Mouse (Mus musculus) embryo, embryonic 10 days (tissue): ENCODE data around the gene Ykt6.

Experiments
- DNase-seq: peaks from one replicate; pipeline ENCODE4 v3.0.0-alpha.2; 2015; ENCODE audit warnings: low spot score

Gene Ykt6

GRCm38 (mm10) chr11:5949586-5950352, 5.7 kb upstream of the Ykt6 start, which contains the start of gene Gck:
Gck (minus strand) TSS chr11:5950081.
- DNase-seq, result peak; percentile 47

DNA sequence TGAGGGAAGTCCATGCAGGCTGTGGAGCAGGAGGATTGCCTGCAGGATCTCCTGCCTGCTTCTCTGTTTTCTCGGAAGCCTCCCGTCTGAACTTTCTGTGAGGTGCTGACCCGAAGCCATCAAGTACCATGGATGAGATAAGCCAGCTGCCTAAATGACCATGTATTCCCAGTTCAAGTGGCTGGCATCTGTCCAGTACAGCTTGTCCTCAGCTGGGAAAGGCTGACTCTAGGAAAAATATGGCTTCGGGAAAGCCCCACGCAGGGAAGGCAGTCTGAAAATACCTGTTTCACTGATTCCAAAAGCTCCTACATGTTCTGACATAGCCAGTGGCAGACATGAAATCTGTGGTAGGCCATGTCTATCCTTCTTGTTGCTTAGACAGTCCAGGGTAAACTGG, 3.0 kb upstream of the Ykt6 start:
- DNase-seq, result no peak

DNA sequence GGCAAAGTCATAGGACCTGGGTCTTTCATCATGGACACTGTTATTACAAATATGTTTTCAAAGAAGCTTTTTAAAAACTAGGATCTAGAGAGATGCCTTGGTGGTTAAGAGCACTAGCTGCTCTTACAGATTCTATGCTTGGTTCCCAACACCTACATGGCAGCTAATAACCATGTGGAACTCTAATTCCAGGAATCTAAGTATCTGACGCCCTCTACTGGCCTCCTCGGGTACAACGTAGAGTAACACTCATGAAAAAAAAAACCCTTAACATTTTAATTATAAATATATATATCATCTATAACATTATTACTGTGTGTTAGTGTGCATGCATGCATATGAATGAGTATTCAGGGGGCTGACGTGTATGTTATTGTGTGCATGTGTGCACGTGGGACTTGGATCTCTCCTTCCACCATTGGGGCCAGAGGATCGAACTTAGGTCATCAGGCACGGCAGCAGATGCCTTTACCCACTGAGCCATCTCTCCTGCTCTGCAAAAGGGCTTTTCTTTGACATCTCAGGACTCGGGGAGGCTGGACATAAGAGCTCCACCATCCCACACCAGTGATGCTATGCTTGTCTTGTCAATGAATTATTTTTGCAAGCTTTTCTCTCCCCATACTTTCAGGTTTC, 2.2 kb upstream of the Ykt6 start:
- DNase-seq, result peak; percentile 74

DNA sequence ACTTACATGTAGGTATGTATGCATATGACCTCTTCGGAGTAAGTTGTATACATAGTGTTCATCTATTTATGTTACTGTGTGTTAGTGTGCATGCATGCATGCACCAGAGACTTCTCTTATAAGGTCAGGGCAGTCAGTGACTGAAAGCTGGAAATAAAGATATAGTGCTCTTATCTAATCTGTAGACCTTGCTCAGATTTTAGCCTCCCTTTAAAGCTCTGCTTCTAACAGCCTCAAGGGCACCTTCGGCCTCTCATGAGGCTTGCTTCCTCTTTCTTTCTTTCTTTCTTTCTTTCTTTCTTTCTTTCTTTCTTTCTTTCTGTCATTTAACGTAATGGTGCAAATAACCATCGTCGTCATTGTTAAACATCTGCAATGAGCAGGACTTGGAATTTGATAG, 1.1 kb upstream of the Ykt6 start:
- DNase-seq, result no peak

DNA sequence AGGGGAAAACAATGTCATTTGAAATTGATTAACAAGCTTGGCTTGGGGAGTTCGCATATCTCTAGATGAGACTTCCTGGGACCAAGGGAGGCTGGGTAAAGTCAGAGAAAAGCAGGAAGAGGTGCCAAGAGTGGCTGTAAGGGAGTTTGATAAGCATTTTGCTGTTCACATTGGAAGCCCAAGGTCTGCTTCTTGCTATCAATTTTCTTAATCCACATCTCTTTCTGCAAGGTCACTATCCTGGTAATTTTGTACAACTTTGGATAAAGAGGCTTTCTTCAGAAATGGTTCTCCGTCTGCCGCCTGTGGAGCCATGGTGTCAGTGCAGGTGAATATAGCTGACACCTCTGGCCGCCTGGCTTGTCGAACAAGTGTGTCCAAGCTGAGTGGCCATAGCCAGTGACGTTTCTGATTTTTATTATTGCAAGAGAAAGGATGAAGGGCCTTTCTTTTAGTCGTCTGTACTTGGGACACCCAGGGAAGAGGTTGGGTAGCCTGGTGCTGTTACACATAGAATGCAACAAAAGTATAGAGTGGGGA, 458 bp upstream of the Ykt6 start:
- DNase-seq, result peak; percentile 76

GRCm38 (mm10) chr11:5960051-5960450, 4.6 kb downstream of the Ykt6 start:
- DNase-seq, result no peak

DNA sequence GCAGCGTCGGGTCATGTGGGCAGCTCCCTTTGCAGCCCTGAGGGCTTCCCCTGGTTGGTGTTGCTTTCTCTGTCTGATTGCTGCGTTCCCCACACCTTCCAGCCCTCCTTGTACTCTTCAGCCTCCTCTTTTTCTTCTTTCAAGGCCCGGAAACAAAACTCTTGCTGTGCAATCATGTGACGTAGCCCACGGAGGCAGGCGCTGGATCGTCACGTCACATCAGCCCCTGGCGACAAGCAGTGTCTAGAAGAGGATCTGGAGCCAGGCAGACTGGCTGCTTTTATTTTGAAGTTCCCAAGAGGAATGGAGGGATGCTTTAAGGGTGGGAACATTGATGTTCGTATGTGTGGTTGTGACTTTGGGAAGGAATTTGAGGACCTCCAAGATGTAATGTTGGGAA, 10.4 kb downstream of the Ykt6 start:
- DNase-seq, result no peak

GRCm38 (mm10) chr11:5966751-5967150, 11.3 kb downstream of the Ykt6 start:
- no peak for DNase-seq

DNA sequence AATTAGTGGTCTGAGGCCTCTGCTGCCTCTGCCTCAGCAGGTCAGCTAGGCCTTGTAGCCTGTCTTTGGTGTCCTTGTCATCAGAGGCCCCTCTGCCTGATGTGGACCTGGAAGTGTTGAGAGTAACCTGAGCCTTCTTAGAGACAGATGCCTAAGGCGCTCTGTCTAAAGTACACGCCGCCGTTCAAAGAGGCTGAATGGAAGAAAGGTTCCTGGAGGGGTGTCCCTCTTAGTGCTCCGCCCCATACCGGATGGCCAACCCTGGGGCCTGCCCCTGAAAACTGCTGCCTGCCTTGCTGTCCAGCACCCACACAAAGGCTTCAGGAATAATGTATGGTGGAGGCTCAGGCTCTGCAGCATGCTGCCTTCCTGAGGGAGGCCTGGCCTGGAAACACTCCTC, 12.7 kb downstream of the Ykt6 start:
- DNase-seq, result peak; percentile 53

- peak; percentile 21 for DNase-seq
Observed at GRCm38 (mm10) chr11:5971202-5971601, 15.7 kb downstream of the Ykt6 start.

DNA sequence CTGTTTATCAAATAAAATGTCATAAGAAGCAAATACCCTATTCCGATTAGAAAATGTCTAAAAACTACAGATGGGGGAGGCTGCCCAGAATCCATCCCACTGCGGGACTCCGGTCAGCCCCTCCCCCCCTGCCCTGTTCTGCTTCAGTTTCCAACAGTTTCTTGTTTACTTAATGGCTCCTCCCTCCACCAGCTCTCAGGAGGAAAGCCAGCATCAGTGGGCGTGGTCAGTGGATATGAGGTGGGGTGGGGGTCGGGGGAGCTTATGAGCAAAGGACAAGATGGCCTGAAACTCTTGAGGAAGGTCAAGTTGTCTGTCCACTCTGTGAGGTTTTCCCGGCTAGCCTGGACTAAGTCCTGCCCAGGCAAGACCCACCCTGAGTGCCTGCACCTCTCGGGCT, 17.7 kb downstream of the Ykt6 start:
- DNase-seq, result peak; percentile 37

GRCm38 (mm10) chr11:5974053-5974452, 18.6 kb downstream of the Ykt6 start:
- no peak for DNase-seq

- no peak for DNase-seq
Observed at GRCm38 (mm10) chr11:5975068-5975467, 19.6 kb downstream of the Ykt6 start.

DNA sequence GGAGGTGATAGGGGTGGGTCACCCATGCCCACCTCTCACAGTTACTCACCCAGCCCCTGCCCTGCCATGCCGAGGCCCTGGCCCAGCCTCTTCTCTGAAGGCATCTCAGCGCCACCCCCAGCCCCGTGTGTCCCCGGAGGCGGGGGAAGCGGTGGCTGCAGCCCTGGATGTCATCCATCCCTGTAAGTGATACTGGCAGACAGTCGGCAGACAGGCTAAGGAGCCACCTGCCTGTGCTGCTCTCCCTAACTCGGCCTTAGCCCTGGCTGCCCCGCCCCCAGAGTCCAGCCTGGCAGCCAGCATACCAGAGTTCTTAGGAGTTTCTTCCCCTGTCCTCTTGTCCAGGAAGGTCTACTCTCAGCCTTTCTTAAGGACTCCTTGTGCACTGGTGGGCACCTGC, 20.6 kb downstream of the Ykt6 start:
- DNase-seq, result peak; percentile 40

GRCm38 (mm10) chr11:5979088-5979487, 23.6 kb downstream of the Ykt6 start:
- no peak for DNase-seq

DNA sequence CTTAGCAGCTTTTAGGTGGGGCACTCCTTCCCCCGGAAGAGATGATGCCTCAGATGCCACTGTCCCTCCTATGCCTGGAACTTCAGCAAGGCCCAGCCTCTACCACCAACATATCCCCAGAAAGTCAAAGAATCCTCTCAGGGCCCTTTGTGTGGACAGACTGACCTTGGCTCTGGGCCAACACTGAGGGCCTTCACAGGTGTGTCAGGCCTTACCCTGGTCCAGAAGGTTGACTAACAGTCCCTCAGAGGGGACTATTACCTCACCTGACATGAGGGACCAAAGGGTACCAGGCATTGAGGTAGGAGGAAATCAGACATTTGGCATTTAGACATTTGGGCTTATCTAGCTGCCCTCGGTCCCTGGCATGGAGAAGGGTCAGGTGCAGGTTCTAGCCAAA, 24.6 kb downstream of the Ykt6 start:
- no peak for DNase-seq

- no peak for DNase-seq
Observed at GRCm38 (mm10) chr11:5980561-5980960, 25.1 kb downstream of the Ykt6 start.

GRCm38 (mm10) chr11:5981323-5981722, 25.8 kb downstream of the Ykt6 start:
- no peak for DNase-seq

GRCm38 (mm10) chr11:5983629-5984028, 28.1 kb downstream of the Ykt6 start:
- no peak for DNase-seq

DNA sequence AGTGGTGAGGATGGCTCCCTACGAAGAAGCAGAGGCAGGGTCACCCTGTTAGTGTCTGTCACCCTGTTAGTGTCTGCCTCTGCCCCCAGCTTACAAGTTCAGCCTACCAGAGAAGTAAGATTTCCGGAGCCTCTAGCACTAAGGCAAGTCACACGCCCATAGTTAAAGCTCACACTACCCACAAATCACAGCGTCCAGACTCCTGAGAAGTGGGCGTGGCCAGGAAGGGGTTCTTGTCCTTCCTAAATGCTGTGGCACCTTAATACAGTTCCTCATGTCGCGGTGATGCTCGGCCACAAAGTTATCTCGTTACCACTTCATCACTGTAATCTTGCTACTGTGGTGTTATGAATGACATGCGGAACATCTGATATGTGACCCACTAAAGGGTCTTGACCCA, 32.6 kb downstream of the Ykt6 start:
- DNase-seq, result no peak

- no peak for DNase-seq
Observed at GRCm38 (mm10) chr11:5989954-5990593, 34.6 kb downstream of the Ykt6 start.

GRCm38 (mm10) chr11:5990910-5991309, 35.4 kb downstream of the Ykt6 start:
- DNase-seq, result peak; percentile 76

DNA sequence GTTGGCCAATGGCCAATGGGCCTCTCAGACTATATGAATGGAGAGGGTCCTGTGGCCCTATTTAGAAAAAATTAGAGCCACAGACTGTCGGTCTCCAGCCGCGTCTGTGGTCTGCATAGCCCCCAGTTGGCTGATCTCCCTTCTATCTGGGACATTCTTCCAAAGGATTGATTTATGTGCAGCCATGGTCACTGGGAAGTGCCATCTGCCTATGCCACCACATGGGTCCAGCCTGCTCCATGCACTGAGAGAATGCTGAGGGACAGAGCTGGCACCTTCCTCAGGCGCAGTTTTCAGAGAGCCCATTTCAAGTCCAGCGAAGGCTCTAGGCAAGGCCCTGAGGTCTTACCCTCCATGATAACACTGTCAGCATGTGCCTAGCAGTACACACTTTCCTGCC, 38.7 kb downstream of the Ykt6 start:
- DNase-seq, result no peak
